Mouse (Mus musculus) embryonic fibroblast, embryonic 13.5 days (primary cell): ENCODE measurements around the gene Evc2.

Experiments
- CTCF ChIP-seq: IDR thresholded peaks from 2 replicates; pipeline ENCODE4 v1.5.1; 2011; ENCODE audit warnings: mild to moderate bottlenecking, control low read depth, low read length, moderate library complexity, borderline replicate concordance; ENCODE audit not compliant: insufficient read depth
- POLR2A ChIP-seq: IDR thresholded peaks from 2 replicates; pipeline ENCODE4 v1.6.1; 2011; ENCODE audit warnings: low read depth, mild to moderate bottlenecking, control low read depth, low read length, moderate library complexity

DNA sequence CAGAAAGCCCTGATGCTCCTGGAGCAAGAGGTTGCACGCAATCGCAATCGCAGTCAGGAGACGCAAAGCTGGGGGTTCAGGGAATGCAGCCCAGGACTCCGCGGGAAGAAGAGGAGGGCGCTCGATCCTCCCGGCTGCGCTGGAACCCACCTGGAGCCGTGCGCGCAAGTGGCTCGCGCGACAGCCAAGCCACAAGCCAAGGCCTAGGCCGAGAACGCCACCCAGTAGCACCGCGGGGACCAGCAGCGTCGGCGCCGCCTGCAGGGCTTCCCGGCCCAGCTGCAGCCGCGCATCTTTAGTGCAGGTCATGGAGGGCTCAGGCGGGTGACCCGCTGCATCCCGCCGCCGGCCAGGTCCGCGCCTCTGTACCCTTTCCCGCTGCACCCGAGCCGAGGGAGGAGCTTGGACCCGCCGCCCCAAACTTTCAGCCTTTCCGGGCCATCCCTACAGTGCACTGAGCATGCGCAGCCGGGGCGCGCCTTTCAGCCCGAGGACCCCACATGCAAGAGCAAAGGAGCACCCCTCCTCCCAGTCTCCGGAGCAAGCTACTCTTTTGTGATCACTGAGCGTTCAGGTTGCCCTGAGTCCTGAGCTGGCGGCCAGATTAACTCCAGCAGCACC, 1.7 kb upstream of the Evc2 start, which contains the start of gene Evc:
- no peak for TF ChIP-seq CTCF
- peak; percentile 72 for TF ChIP-seq POLR2A
